Mouse (Mus musculus) G1E (cell line): ENCODE results near the gene Ptprr.

Source experiments
- CTCF ChIP-seq: IDR thresholded peaks from 2 replicates; pipeline ENCODE4 v1.5.1; 2012; ENCODE audit warnings: low read depth, low read length, inconsistent platforms, mixed read lengths
- GATA1 ChIP-seq: IDR thresholded peaks from 2 replicates; pipeline ENCODE4 v1.6.1; 2012; ENCODE audit warnings: borderline replicate concordance, low read length, inconsistent platforms, mixed read lengths
- GATA2 ChIP-seq: IDR thresholded peaks from 2 replicates; pipeline ENCODE4 v1.6.1; 2012; ENCODE audit warnings: low read depth, low read length, inconsistent platforms, borderline replicate concordance
- TAL1 ChIP-seq: conservative IDR thresholded peaks from 2 replicates; pipeline ENCODE4 v1.6.1; 2012; ENCODE audit warnings: low read depth, low read length, inconsistent platforms, mixed read lengths

DNA sequence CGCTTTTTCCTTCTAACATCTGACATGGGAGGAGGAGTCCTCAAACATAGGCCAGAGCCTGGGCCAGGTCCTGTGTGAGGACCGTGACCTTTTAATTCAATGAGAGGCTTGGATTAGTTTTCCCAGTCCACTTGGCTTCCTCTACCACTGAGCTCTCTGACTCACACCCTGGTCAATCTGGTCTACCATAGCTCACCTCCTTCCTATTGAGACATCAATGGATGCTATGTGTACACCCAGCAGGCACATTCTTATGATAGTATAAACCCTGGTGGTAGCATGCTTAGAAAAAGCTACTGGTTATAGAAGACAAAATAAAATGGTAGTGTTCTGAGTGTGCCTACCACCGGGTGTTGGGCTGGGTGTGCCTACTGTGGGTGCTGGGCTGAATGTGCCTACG, 278.4 kb downstream of the Ptprr start:
- TF ChIP-seq CTCF (no peak), TAL1 (no peak), GATA1 (no peak), GATA2 (no peak)
